Mouse (Mus musculus): Measurements from ENCODE around the gene C1rl. TPM values are rescaled to one million over a fixed set of nuclear protein-coding genes. Genes with fewer than 3 reads are reported as not detected.
"Not testable (repeated sequence)": the region's sequence is repeated elsewhere in the genome, so short reads cannot be mapped to it uniquely, and the experiment has no call there.

The C1rl gene
- total RNA-seq, 2 experiments from 2014 or later = 0.28 to 0.61 TPM

DNA sequence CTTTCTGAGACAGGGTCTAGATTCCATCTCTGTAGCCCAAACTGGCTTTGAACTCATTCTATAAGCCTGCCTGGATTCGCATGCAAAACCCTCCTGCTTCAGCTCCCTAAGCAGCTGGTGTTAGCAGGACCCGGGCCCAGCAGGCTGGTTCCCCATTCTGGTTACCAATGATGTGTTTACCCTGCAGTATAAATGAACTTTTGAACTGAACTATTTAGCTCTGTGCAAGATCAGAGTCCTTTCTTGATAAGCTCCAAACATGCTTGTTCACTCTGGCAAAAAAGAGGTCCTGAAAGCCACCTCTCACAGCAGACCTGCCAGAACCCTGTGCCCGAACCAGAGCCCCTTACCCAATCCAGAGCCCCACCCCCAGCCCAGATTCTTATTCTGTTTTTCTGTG is 35.0 kb downstream of the C1rl start:
- no peak for TF ChIP-seq CTCF (IDR thresholded peaks at IDR 0.05)
- H3K27ac ChIP-seq = no peak overlapping the region
- no peak for DNase-seq
- intact Hi-C loops (cut with DNase I) = no loop called here
- no peak overlapping the region for H3K4me3 ChIP-seq

- Histone ChIP-seq H3K27ac (no peak overlapping the region), H3K4me3 (no peak overlapping the region)
- DNase-seq = no peak
- no peak for TF ChIP-seq CTCF (IDR thresholded peaks at IDR 0.05)
- intact Hi-C loops (cut with DNase I) = no loop called here
Observed at GRCm38 (mm10) chr6:124531077-124531476, 38.2 kb downstream of the C1rl start.

GRCm38 (mm10) chr6:124536125-124536829 is 43.4 kb downstream of the C1rl start:
- H3K27ac ChIP-seq; H3K4me3 ChIP-seq; intact Hi-C loops (cut with DNase I); DNase-seq: not testable (repeated sequence)

DNA sequence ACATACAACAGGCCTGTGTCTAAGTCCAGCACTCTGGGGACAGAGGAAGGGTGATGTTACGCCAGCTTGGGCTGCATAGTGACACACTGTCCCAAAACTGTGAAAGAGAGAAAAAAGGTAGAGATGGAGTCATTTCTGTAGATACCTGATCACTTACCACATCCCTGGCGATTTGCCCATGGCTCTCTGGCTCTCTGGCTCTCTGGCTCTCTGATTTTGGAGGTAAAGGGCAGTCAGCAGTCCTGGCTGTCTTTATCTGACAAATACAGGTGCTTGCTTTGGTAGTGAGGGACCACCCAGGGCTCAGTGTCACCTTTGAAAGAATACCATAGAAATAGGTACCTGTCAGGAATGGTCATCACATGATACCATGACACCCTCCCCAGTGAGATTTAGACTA is 48.3 kb downstream of the C1rl start:
- H3K4me3 ChIP-seq = peak overlapping the region; percentile 61
- not testable (repeated sequence) for DNase-seq, H3K27ac ChIP-seq
- intact Hi-C loops (cut with DNase I) = loop anchor here (5.0 kb wide), 1 partner anchor 49 kb away; the partner anchor contains the start of gene C1rl

DNA sequence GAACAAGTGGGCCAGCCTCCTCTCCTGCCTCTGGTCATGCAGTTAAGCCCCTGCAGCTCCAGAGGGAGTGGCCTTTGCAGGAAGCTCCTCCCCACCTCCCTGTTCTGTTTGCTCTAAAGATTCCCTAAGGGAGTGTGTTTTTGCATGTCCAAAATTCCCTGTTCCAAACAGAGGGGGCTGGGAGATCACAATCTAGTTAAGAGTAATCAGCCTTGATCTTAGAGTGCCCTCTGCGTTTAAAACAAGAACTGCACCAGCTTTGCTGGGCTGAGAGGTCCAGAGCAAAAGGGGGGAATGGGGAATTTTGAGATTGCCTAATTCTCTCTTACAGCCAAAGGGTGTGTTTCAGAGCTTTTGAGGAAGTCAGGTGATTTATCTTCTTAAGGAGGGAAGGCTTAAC is 49.4 kb downstream of the C1rl start, which contains the start of gene C1s1:
TSS of gene C1s1 (minus strand) at position 76 of the 400 bp plus-strand sequence.
- H3K27ac ChIP-seq = peak within 1 kb of the TSS; percentile 64
- peak within 1 kb of the TSS; percentile 61 for H3K4me3 ChIP-seq

GRCm38 (mm10) chr6:124544466-124544865 is 51.6 kb downstream of the C1rl start:
- intact Hi-C loops (cut with DNase I) = loop anchor here (5.0 kb wide), 1 partner anchor 52 kb away; the partner anchor contains the start of gene C1rl
- no peak overlapping the region for H3K27ac ChIP-seq
- no peak overlapping the region for H3K4me3 ChIP-seq
- peak; percentile 18; the same call in 1 of the 2 replicates for TF ChIP-seq CTCF (IDR thresholded peaks at IDR 0.05)
- no peak for DNase-seq

More for the DNA sequence above, 49.4 kb downstream of the C1rl start, which contains the start of gene C1s1:
- DNase-seq = peak; percentile 64
- intact Hi-C loops (cut with DNase I) = loop anchor here (5.0 kb wide), 1 partner anchor 50 kb away; the partner anchor contains the start of gene C1rl
- peak; percentile 64 for TF ChIP-seq CTCF (IDR thresholded peaks at IDR 0.05)

DNA sequence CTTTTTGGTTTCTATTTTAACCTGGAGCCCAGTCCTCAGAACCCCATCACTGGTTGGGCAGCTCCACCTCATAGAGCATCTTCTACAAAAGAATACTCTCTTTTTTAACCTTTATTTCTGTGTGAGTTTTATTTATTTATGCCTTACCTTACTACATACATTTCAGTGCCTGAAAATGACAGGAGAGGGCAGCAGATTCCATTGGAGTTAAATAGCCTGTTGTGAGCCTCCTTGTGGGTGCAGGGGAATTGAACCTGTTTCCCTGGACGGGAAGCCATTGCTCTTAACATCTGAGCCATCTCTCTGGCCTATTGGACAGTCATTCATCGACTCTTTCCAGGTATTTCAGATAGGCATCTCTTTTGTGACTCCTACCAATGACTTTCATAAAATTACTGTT is 52.5 kb downstream of the C1rl start:
- H3K27ac ChIP-seq = no peak overlapping the region
- H3K4me3 ChIP-seq = no peak overlapping the region
- intact Hi-C loops (cut with DNase I) = no loop called here
- DNase-seq = no peak
- no peak for TF ChIP-seq CTCF (IDR thresholded peaks at IDR 0.05)

DNA sequence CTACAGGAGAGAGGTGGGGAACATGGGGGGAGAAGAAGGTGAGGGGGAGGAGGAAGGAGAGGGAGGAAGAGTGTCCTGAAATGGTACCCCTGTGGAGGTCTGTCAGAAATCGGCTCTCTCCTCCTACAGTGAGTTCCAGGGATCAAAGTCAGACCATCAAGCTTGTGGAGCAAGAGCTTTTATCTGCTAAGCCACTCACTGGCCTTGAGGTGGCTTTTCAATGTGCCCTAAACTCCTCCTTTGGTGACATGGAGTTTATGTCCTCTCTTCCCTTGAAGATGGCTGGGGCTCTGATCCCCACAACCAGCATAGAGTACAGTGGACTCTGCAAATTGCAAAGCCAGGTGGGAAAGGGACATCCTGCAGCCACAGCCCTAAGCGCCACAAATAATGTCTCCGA is 55.1 kb downstream of the C1rl start:
- H3K4me3 ChIP-seq; intact Hi-C loops (cut with DNase I); DNase-seq; H3K27ac ChIP-seq: not testable (repeated sequence)

DNA sequence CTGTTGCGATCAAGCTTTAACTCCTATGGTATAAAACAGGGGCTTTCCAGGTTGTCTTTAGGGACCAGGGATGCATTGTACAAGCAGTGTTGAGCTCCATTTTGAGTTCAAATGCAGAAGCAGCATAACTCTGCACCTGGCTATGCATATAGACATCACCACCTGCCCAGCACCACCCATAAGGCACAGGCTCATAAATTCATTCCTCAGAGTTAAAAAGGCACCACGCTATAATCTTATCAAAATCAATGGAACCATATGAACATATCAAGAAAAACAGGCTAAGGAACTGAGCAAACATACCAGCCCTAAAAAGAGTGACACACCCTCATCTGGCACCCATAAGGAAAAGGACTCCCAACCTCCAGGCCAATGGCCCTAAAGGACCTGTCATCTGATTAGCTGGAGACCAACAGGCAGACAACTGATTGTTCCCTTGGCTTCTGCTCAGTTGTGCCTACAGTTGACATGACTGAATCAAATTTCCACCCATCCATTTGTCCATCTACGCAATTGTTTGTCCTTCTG is 56.2 kb downstream of the C1rl start:
- Histone ChIP-seq H3K4me3 (no peak overlapping the region), H3K27ac (no peak overlapping the region)
- DNase-seq = no peak
- intact Hi-C loops (cut with DNase I) = no loop called here
- TF ChIP-seq CTCF (IDR thresholded peaks at IDR 0.05) = no peak

- Histone ChIP-seq H3K27ac (no peak overlapping the region), H3K4me3 (no peak overlapping the region)
- TF ChIP-seq CTCF (IDR thresholded peaks at IDR 0.05) = no peak
- DNase-seq = no peak
- intact Hi-C loops (cut with DNase I) = no loop called here
Observed at GRCm38 (mm10) chr6:124552766-124553165, 59.9 kb downstream of the C1rl start.

- H3K4me3 ChIP-seq; intact Hi-C loops (cut with DNase I); H3K27ac ChIP-seq: not testable (repeated sequence)
Observed at GRCm38 (mm10) chr6:124555956-124556355, 63.0 kb downstream of the C1rl start.

More at GRCm38 (mm10) chr6:124555956-124556355, 63.0 kb downstream of the C1rl start:
- not testable (repeated sequence) for DNase-seq

Other genes starting within 250 kb of the C1rl start
- 1 to 10 TPM; 6.7 to 8.5 TPM for gene Cd163, start 188.5 kb upstream of the C1rl start, total RNA-seq (2021)
- 10 to 100 TPM; 19.8 to 25.2 TPM for gene Pex5, start 78.0 kb upstream of the C1rl start, total RNA-seq (2021)
- gene Clstn3, start 28.3 kb upstream of the C1rl start, total RNA-seq (2021) = under 1 TPM; 0.36 to 0.64 TPM
- gene C1ra, start 19.3 kb downstream of the C1rl start, total RNA-seq (2021) = 10 to 100 TPM in 1 of 2 experiments, 1 to 10 TPM in 1; 7.4 to 10.5 TPM
- gene C1s1, start 49.2 kb downstream of the C1rl start, total RNA-seq (2021) = 10 to 100 TPM; 19.8 to 21.9 TPM
- gene C1rb, start 77.2 kb downstream of the C1rl start, total RNA-seq (2021) = 1 to 10 TPM in 1 of 2 experiments, under 1 TPM in 1; 0.36 to 1.2 TPM
- gene C1s2, start 143.0 kb downstream of the C1rl start, total RNA-seq (2021) = under 1 TPM; 0.31 to 0.39 TPM
- gene Lpcat3, start 169.9 kb downstream of the C1rl start, total RNA-seq (2021) = 10 to 100 TPM; 14.6 to 19.0 TPM
- 10 to 100 TPM; 57.7 to 71.8 TPM for gene Emg1, start 219.1 kb downstream of the C1rl start, total RNA-seq (2021)
- 100 to 1,000 TPM; 142 to 184 TPM for gene Phb2, start 219.2 kb downstream of the C1rl start, total RNA-seq (2021)
- gene Ptpn6, start 245.6 kb downstream of the C1rl start, total RNA-seq (2021) = under 1 TPM; 0.61 to 0.87 TPM
- 100 to 1,000 TPM; 145 to 182 TPM for gene Grcc10, start 248.3 kb downstream of the C1rl start, total RNA-seq (2021)